Comparison of ENCODE assay signal across 33 mouse cellular contexts in the genomic region with DNA sequence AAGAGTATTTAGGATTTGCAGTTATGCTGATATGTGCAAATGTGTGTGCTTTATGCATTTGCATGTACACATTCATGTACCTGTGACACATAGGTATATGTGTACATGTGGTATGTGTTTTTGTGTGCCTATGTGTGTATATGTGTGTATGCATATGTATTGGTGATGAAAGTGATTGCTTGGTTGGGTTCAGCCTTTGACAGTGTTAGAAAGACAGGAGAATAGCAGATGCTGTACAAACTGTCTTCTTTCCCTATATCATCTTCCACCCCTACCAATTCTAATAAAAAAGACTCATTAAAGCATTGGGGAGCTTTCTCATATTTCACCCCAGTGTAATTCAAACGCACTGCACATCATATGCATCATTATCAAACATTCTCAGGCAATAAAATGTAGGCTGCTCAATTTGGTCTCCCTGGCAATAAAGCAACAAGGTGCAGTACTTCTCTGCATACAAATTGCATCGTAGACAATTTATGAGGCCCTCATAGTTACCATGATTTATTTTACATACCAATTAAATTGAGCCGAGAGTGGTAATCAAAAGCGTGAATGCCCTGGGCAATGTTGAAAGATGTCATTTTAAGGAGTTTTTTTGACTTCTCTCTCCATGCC. TPM values are rescaled to one million over a fixed set of nuclear protein-coding genes. Genes with fewer than 3 reads are reported as not detected.
DNase-seq lines count a peak whose midpoint lies in the region; ATAC-seq and TF ChIP-seq lines count a peak whose summit lies in the region.
"Had no signal": no experiment of that assay in that cellular context is flagged by ENCODE, and none has a peak within 500 bp of the region (broad histone marks: within the 10 kb centered on the region; RNA-seq: fewer than 3 reads in every experiment).

No protein-coding gene starts in this region.

- 70% methylated on average over 4 of the region's 4 CpGs for whole genome bisulfite sequencing in midbrain, embryonic 14.5 days
- 93% methylated on average over 4 of the region's 4 CpGs for WGBS in midbrain, embryonic 10.5 days
- WGBS in hindbrain, embryonic 15.5 days, result 51% methylated on average over 4 of the region's 4 CpGs
- 53% methylated on average over 4 of the region's 4 CpGs for WGBS in midbrain, postnatal 0 days
- WGBS in forebrain, embryonic 12.5 days, result 81% methylated on average over 4 of the region's 4 CpGs

- no peaks in the 10 kb centered on the region for H3K9me3 ChIP-seq in midbrain, embryonic 14.5 days (ENCODE audit: control insufficient read depth, low read length)
- no peaks in the 10 kb centered on the region for H3K9me3 ChIP-seq in midbrain, embryonic 10.5 days (replicated peaks)
- H3K9me3 ChIP-seq in hindbrain, embryonic 15.5 days, result no peaks in the 10 kb centered on the region
- no peaks in the 10 kb centered on the region for H3K9me3 ChIP-seq in midbrain, postnatal 0 days (ENCODE audit: low read length)
- H3K9me3 ChIP-seq in forebrain, embryonic 12.5 days, result no peaks in the 10 kb centered on the region
- H3K9me3 ChIP-seq: embryonic facial prominence, embryonic 10.5 days; embryonic facial prominence, embryonic 15.5 days; forebrain, embryonic 15.5 days; heart, embryonic 13.5 days; intestine, embryonic 15.5 days; limb, embryonic 13.5 days; lung, embryonic 15.5 days had no signal

- no peak overlapping the region for H3K27ac ChIP-seq in midbrain, embryonic 14.5 days (replicated peaks; ENCODE audit: low read depth, low read length)
- no peak overlapping the region for H3K27ac ChIP-seq in midbrain, embryonic 10.5 days (replicated peaks)
- H3K27ac ChIP-seq in hindbrain, embryonic 15.5 days (replicated peaks), result 0 out of 2 replicates have a peak overlapping the region, but pooled peaks have one; percentile 30
- H3K27ac ChIP-seq in midbrain, postnatal 0 days (ENCODE audit: low read depth, low read length), result no peak overlapping the region
- no peak overlapping the region for H3K27ac ChIP-seq in forebrain, embryonic 12.5 days
- H3K27ac ChIP-seq: embryonic facial prominence, embryonic 10.5 days; embryonic facial prominence, embryonic 15.5 days; forebrain, embryonic 15.5 days; heart, embryonic 13.5 days; intestine, embryonic 15.5 days; layer of hippocampus, adult 2 months; left cerebral cortex, adult 2 months; limb, embryonic 13.5 days; lung, embryonic 15.5 days had no signal

- TF ChIP-seq CTCF in midbrain, postnatal 0 days (IDR thresholded peaks at IDR 0.05), result no peak

- H3K27me3 ChIP-seq in midbrain, embryonic 14.5 days (ENCODE audit: control insufficient read depth, insufficient read depth, low read length), result no peaks in the 10 kb centered on the region
- no peaks in the 10 kb centered on the region for H3K27me3 ChIP-seq in midbrain, embryonic 10.5 days (ENCODE audit: low read depth, poor library complexity, severe bottlenecking)
- H3K27me3 ChIP-seq in hindbrain, embryonic 15.5 days, result no peaks in the 10 kb centered on the region
- no peaks in the 10 kb centered on the region for H3K27me3 ChIP-seq in midbrain, postnatal 0 days (ENCODE audit: insufficient read depth, low read length)
- no peaks in the 10 kb centered on the region for H3K27me3 ChIP-seq in forebrain, embryonic 12.5 days
- H3K27me3 ChIP-seq: embryonic facial prominence, embryonic 15.5 days; forebrain, embryonic 15.5 days; heart, embryonic 13.5 days; intestine, embryonic 15.5 days; limb, embryonic 13.5 days; lung, embryonic 15.5 days had no signal

- ATAC-seq in midbrain, embryonic 14.5 days (ENCODE audit: low FRiP score, low TSS enrichment), result peak; percentile 31; the same call in 1 of the 2 replicates
- peak; percentile 66; the same call in 1 of the 2 replicates for ATAC-seq in hindbrain, embryonic 15.5 days (ENCODE audit: low FRiP score, low read depth)
- peak; percentile 69 for ATAC-seq in midbrain, postnatal 0 days (ENCODE audit: low FRiP score)
- ATAC-seq in forebrain, embryonic 12.5 days (ENCODE audit: low FRiP score), result no peak
- ATAC-seq in activated CD4-positive, CD25-positive, alpha-beta regulatory T cell, adult 4 months, result no peak
- ATAC-seq: forebrain, embryonic 15.5 days; intestine, embryonic 15.5 days had no signal

- no peak overlapping the region for H3K4me2 ChIP-seq in midbrain, embryonic 14.5 days (ENCODE audit: low read length)
- H3K4me2 ChIP-seq in hindbrain, embryonic 15.5 days, result no peak overlapping the region
- no peak overlapping the region for H3K4me2 ChIP-seq in midbrain, postnatal 0 days (ENCODE audit: low read depth, low read length, poor library complexity, severe bottlenecking)
- H3K4me2 ChIP-seq in forebrain, embryonic 12.5 days, result no peak overlapping the region
- H3K4me2 ChIP-seq: embryonic facial prominence, embryonic 15.5 days; forebrain, embryonic 15.5 days; heart, embryonic 13.5 days; intestine, embryonic 15.5 days; limb, embryonic 13.5 days; liver, embryonic 11.5 days; lung, embryonic 15.5 days had no signal

- DNase-seq in midbrain, embryonic 14.5 days, result peak; percentile 46
- DNase-seq in midbrain, embryonic 10.5 days (ENCODE audit: low spot score), result no peak
- peak; percentile 3 for DNase-seq in midbrain, postnatal 0 days (ENCODE audit: low spot score)
- no peak for DNase-seq in ovary, postnatal 36 days (ENCODE audit: low spot score)
- DNase-seq: adrenal gland, adult 2 months; adrenal gland, postnatal 36 days; cerebellum, adult 8-10 months; cerebellum, postnatal 25 days; heart, postnatal 10 days; kidney, adult 2 months; kidney, postnatal 36 days; spleen, adult 18-20 months; thymus, postnatal 14 days had no signal

- H3K9ac ChIP-seq in midbrain, embryonic 14.5 days (replicated peaks; ENCODE audit: low read length), result no peak overlapping the region
- no peak overlapping the region for H3K9ac ChIP-seq in hindbrain, embryonic 15.5 days
- no peak overlapping the region for H3K9ac ChIP-seq in midbrain, postnatal 0 days (replicated peaks; ENCODE audit: low read length, poor library complexity, severe bottlenecking)
- H3K9ac ChIP-seq in forebrain, embryonic 12.5 days, result no peak overlapping the region
- H3K9ac ChIP-seq: embryonic facial prominence, embryonic 15.5 days; forebrain, embryonic 15.5 days; heart, embryonic 13.5 days; intestine, embryonic 15.5 days; limb, embryonic 13.5 days; lung, embryonic 15.5 days had no signal

- H3K4me3 ChIP-seq in midbrain, embryonic 14.5 days (replicated peaks; ENCODE audit: low read depth, low read length), result no peak overlapping the region
- H3K4me3 ChIP-seq in midbrain, embryonic 10.5 days, result no peak overlapping the region
- H3K4me3 ChIP-seq in hindbrain, embryonic 15.5 days, result no peak overlapping the region
- no peak overlapping the region for H3K4me3 ChIP-seq in midbrain, postnatal 0 days (ENCODE audit: low read depth, low read length)
- H3K4me3 ChIP-seq in forebrain, embryonic 12.5 days (replicated peaks), result no peak overlapping the region
- H3K4me3 ChIP-seq: embryonic facial prominence, embryonic 10.5 days; embryonic facial prominence, embryonic 15.5 days; forebrain, embryonic 15.5 days; heart, embryonic 13.5 days; intestine, embryonic 15.5 days; layer of hippocampus, adult 2 months; left cerebral cortex, adult 2 months; limb, embryonic 13.5 days; lung, embryonic 15.5 days had no signal

- H3K36me3 ChIP-seq in midbrain, embryonic 14.5 days (ENCODE audit: control insufficient read depth, insufficient read depth, low read length), result no peaks in the 10 kb centered on the region
- no peaks in the 10 kb centered on the region for H3K36me3 ChIP-seq in midbrain, embryonic 10.5 days
- H3K36me3 ChIP-seq in hindbrain, embryonic 15.5 days, result no peaks in the 10 kb centered on the region
- no peaks in the 10 kb centered on the region for H3K36me3 ChIP-seq in midbrain, postnatal 0 days (ENCODE audit: insufficient read depth, low read length)
- no peaks in the 10 kb centered on the region for H3K36me3 ChIP-seq in forebrain, embryonic 12.5 days (replicated peaks)
- H3K36me3 ChIP-seq: embryonic facial prominence, embryonic 10.5 days; embryonic facial prominence, embryonic 15.5 days; forebrain, embryonic 15.5 days; heart, embryonic 13.5 days; intestine, embryonic 15.5 days; limb, embryonic 13.5 days; lung, embryonic 15.5 days had no signal

- H3K4me1 ChIP-seq in midbrain, embryonic 14.5 days (ENCODE audit: control insufficient read depth, insufficient read depth, low read length), result no peaks in the 10 kb centered on the region
- no peaks in the 10 kb centered on the region for H3K4me1 ChIP-seq in midbrain, embryonic 10.5 days
- H3K4me1 ChIP-seq in hindbrain, embryonic 15.5 days (replicated peaks), result no peaks in the 10 kb centered on the region
- no peaks in the 10 kb centered on the region for H3K4me1 ChIP-seq in midbrain, postnatal 0 days (ENCODE audit: insufficient read depth, low read length)
- H3K4me1 ChIP-seq in forebrain, embryonic 12.5 days, result no peaks in the 10 kb centered on the region
- H3K4me1 ChIP-seq: embryonic facial prominence, embryonic 10.5 days; embryonic facial prominence, embryonic 15.5 days; forebrain, embryonic 15.5 days; heart, embryonic 13.5 days; intestine, embryonic 15.5 days; limb, embryonic 13.5 days; lung, embryonic 15.5 days had no signal

RNA-seq across cellular contexts. Expression of gene Wdr49, which starts 51.3 kb away (rescaled TPM):
- 0.16 and 0.53 TPM in 2 replicates for polyA plus RNA-seq in midbrain, embryonic 14.5 days (2014; fragmentation: Nextera tagmentation; extraction: Ambion mirVana)
- polyA plus RNA-seq in midbrain, embryonic 10.5 days (2016; fragmentation: Nextera tagmentation; extraction: Ambion mirVana), result 0.07 TPM in 1 of 2 replicates, not detected in the other
- 0.35 and 0.42 TPM in 2 replicates for polyA plus RNA-seq in hindbrain, embryonic 15.5 days (2015; fragmentation: Nextera tagmentation; extraction: Ambion mirVana)
- 0.66 and 1.2 TPM in 2 replicates for total RNA-seq in midbrain, postnatal 0 days (2014; rRNA removed)
- 0.15 and 0.17 TPM in 2 replicates for polyA plus RNA-seq in midbrain, postnatal 0 days (2015; fragmentation: Nextera tagmentation; extraction: Ambion mirVana)
- not detected in 2 replicates for polyA plus RNA-seq in forebrain, embryonic 12.5 days (2016; fragmentation: Nextera tagmentation; extraction: Ambion mirVana)
- not detected for polyA plus RNA-seq in activated CD4-positive, CD25-positive, alpha-beta regulatory T cell, adult 4 months (2017; shearing (Covaris generic))
- total RNA-seq: adrenal gland, adult 2 months; adrenal gland, postnatal 36 days; gastrocnemius, adult 8-10 months; gastrocnemius, postnatal 4 days; megakaryocyte progenitor cell, adult 5-6 weeks had no signal
- polyA plus RNA-seq: adrenal gland, adult 2 months; embryonic facial prominence, embryonic 10.5 days; forebrain, embryonic 15.5 days; heart, embryonic 13.5 days; intestine, embryonic 15.5 days; kidney, adult 2 months; kidney, embryonic 16.5 days; limb, embryonic 13.5 days; liver, embryonic 11.5 days; liver, embryonic 16.5 days; lung, embryonic 15.5 days; stomach, embryonic 16.5 days; urinary bladder, adult 2 months had no signal

Comparison
In these comparisons a context has a peak if more than half of its experiments do, and no peak if none do; other contexts are left out.
1. DNase-seq: peak in midbrain, embryonic 14.5 days (single experiment) and midbrain, postnatal 0 days (single experiment); none in midbrain, embryonic 10.5 days (single experiment) and ovary, postnatal 36 days (single experiment).
2. ATAC-seq: peak in midbrain, embryonic 14.5 days (single experiment), hindbrain, embryonic 15.5 days (single experiment) and midbrain, postnatal 0 days (single experiment); none in forebrain, embryonic 12.5 days (single experiment) and activated CD4-positive, CD25-positive, alpha-beta regulatory T cell, adult 4 months (single experiment).